8 mouse cellular contexts compared by ENCODE assay signal in genomic region chr5:33982731-33983259, GRCm38 (mm10). TPM values are rescaled to one million over a fixed set of nuclear protein-coding genes. Genes with fewer than 3 reads are reported as not detected.
DNase-seq lines count a peak whose midpoint lies in the region; ATAC-seq and TF ChIP-seq lines count a peak whose summit lies in the region.

No protein-coding gene starts in this region.

- no peaks in the 10 kb centered on the region for H3K9me3 ChIP-seq in limb, embryonic 13.5 days
- no peaks in the 10 kb centered on the region for H3K9me3 ChIP-seq in stomach, embryonic 15.5 days

- H3K27me3 ChIP-seq in thymus, adult 2 months (ENCODE audit: control insufficient read depth, insufficient read depth, low read length), result no peaks in the 10 kb centered on the region
- no peaks in the 10 kb centered on the region for H3K27me3 ChIP-seq in limb, embryonic 13.5 days
- H3K27me3 ChIP-seq in stomach, embryonic 15.5 days (replicated peaks), result no peaks in the 10 kb centered on the region; the same call in 1 of the 2 replicates

- 17% methylated on average over 26 of the region's 26 CpGs for WGBS in thymus, adult 2 months
- 5% methylated on average over 26 of the region's 26 CpGs for WGBS in limb, embryonic 13.5 days
- WGBS in stomach, embryonic 15.5 days, result 4% methylated on average over 26 of the region's 26 CpGs

- ATAC-seq in limb, embryonic 13.5 days (ENCODE audit: low FRiP score, low read depth), result peak; percentile 37
- ATAC-seq in stomach, embryonic 15.5 days (ENCODE audit: insufficient read depth, low FRiP score, low read depth), result 0 out of 2 replicates have a peak, but pooled peaks have one; percentile 4
- no peak for ATAC-seq in granulocyte monocyte progenitor cell, adult 5-6 weeks (replicated peaks; ENCODE audit: poor library complexity, severe bottlenecking)

- DNase-seq in gastrocnemius, postnatal 10 days, result peak; percentile 29
- no peak for DNase-seq in gastrocnemius, postnatal 4 days (ENCODE audit: low spot score in 2 of 2)
- no peak for DNase-seq in thymus, adult 2 months
- no peak for DNase-seq in thymus, postnatal 0 days (ENCODE audit: low spot score)
- DNase-seq in layer of hippocampus, adult 9-10 months (ENCODE audit: low spot score), result no peak

- H3K27ac ChIP-seq in thymus, adult 2 months (ENCODE audit: control insufficient read depth, insufficient read depth, low read length), result no peak overlapping the region
- no peak overlapping the region for H3K27ac ChIP-seq in limb, embryonic 13.5 days
- H3K27ac ChIP-seq in stomach, embryonic 15.5 days, result peak overlapping the region; percentile 48; the same call in 1 of the 2 replicates

- H3K9ac ChIP-seq in limb, embryonic 13.5 days, result peak overlapping the region; percentile 81
- H3K9ac ChIP-seq in stomach, embryonic 15.5 days, result peak overlapping the region; percentile 54

- peak overlapping the region; percentile 82 for H3K4me3 ChIP-seq in thymus, adult 2 months (ENCODE audit: control insufficient read depth, insufficient read depth, low read length)
- H3K4me3 ChIP-seq in limb, embryonic 13.5 days, result peak overlapping the region; percentile 84
- peak overlapping the region; percentile 85 for H3K4me3 ChIP-seq in stomach, embryonic 15.5 days (replicated peaks)

- H3K36me3 ChIP-seq in thymus, adult 2 months (ENCODE audit: control insufficient read depth, insufficient read depth, low read length), result no peaks in the 10 kb centered on the region
- H3K36me3 ChIP-seq in limb, embryonic 13.5 days, result 0 out of 2 replicates have a peak, but pooled peaks cover 12% of the 10 kb centered on the region
- H3K36me3 ChIP-seq in stomach, embryonic 15.5 days, result no peaks in the 10 kb centered on the region

- TF ChIP-seq CTCF in thymus, adult 2 months (IDR thresholded peaks at IDR 0.05; ENCODE audit: borderline replicate concordance, control insufficient read depth, extremely low read depth, insufficient read depth, low read length, poor library complexity), result no peak

- H3K4me1 ChIP-seq in thymus, adult 2 months (replicated peaks; ENCODE audit: control insufficient read depth, insufficient read depth, low read length), result peaks cover 7% of the 10 kb centered on the region
- peaks cover 18% of the 10 kb centered on the region for H3K4me1 ChIP-seq in limb, embryonic 13.5 days
- H3K4me1 ChIP-seq in stomach, embryonic 15.5 days, result peaks cover 12% of the 10 kb centered on the region

- no peak for TF ChIP-seq POLR2A in thymus, adult 2 months (IDR thresholded peaks at IDR 0.05; ENCODE audit: control insufficient read depth, extremely low read depth, insufficient read depth, low read length, poor library complexity)

- H3K4me2 ChIP-seq in limb, embryonic 13.5 days (replicated peaks), result peak overlapping the region; percentile 92
- H3K4me2 ChIP-seq in stomach, embryonic 15.5 days, result peak overlapping the region; percentile 95

RNA-seq across cellular contexts. Expression of gene Gm1673, which starts 0.4 kb away (rescaled TPM):
- 1 to 10 TPM; 2.5 to 3.2 TPM for total RNA-seq in gastrocnemius, postnatal 10 days (2021)
- 1 to 10 TPM; 5.0 to 6.9 TPM for total RNA-seq in gastrocnemius, postnatal 4 days (2021)
- 38.3 and 41.9 TPM in 2 replicates for polyA plus RNA-seq in thymus, adult 2 months (2012; rRNA removed)
- polyA plus RNA-seq in thymus, postnatal 0 days (2015; fragmentation: Nextera tagmentation; extraction: Ambion mirVana), result 43.4 and 48.0 TPM in 2 replicates
- polyA plus RNA-seq in limb, embryonic 13.5 days (2015; fragmentation: Nextera tagmentation; extraction: Ambion mirVana), result 136 and 151 TPM in 2 replicates
- polyA plus RNA-seq in stomach, embryonic 15.5 days (2015; fragmentation: Nextera tagmentation; extraction: Ambion mirVana), result 67.5 and 71.5 TPM in 2 replicates
- 2.1 and 7.4 TPM in 2 replicates for total RNA-seq in granulocyte monocyte progenitor cell, adult 5-6 weeks (2014; fragmentation: Nextera tagmentation)
- total RNA-seq in granulocyte monocyte progenitor cell, adult 5-6 weeks (2017), result 14.6 TPM in 1 of 2 replicates, not detected in the other

RNA-seq across cellular contexts. Expression of gene Nat8l, which starts 13.0 kb away (rescaled TPM):
- 1 to 10 TPM in 1 of 2 experiments, under 1 TPM in 1; 0.35 to 1.3 TPM for total RNA-seq in gastrocnemius, postnatal 10 days (2021)
- total RNA-seq in gastrocnemius, postnatal 4 days (2021), result 1 to 10 TPM in 1 of 2 experiments, under 1 TPM in 1; 0.98 to 1.8 TPM
- polyA plus RNA-seq in thymus, adult 2 months (2012; rRNA removed), result 8.3 and 12.1 TPM in 2 replicates
- 0.22 and 0.23 TPM in 2 replicates for polyA plus RNA-seq in thymus, postnatal 0 days (2015; fragmentation: Nextera tagmentation; extraction: Ambion mirVana)
- polyA plus RNA-seq in limb, embryonic 13.5 days (2015; fragmentation: Nextera tagmentation; extraction: Ambion mirVana), result 0.10 and 0.20 TPM in 2 replicates
- 0.28 and 0.32 TPM in 2 replicates for polyA plus RNA-seq in stomach, embryonic 15.5 days (2015; fragmentation: Nextera tagmentation; extraction: Ambion mirVana)
- 4.8 and 6.3 TPM in 2 replicates for total RNA-seq in granulocyte monocyte progenitor cell, adult 5-6 weeks (2014; fragmentation: Nextera tagmentation)
- total RNA-seq in granulocyte monocyte progenitor cell, adult 5-6 weeks (2017), result 1.7 and 2.2 TPM in 2 replicates

RNA-seq across cellular contexts. Expression of gene Nelfa, which starts 46.6 kb away (rescaled TPM):
- total RNA-seq in gastrocnemius, postnatal 10 days (2021), result 10 to 100 TPM; 10.5 to 14.5 TPM
- total RNA-seq in gastrocnemius, postnatal 4 days (2021), result 10 to 100 TPM; 18.6 to 22.0 TPM
- polyA plus RNA-seq in thymus, adult 2 months (2012; rRNA removed), result 85.1 and 100 TPM in 2 replicates
- polyA plus RNA-seq in thymus, postnatal 0 days (2015; fragmentation: Nextera tagmentation; extraction: Ambion mirVana), result 45.2 and 51.5 TPM in 2 replicates
- polyA plus RNA-seq in limb, embryonic 13.5 days (2015; fragmentation: Nextera tagmentation; extraction: Ambion mirVana), result 64.7 and 70.5 TPM in 2 replicates
- 47.0 and 48.9 TPM in 2 replicates for polyA plus RNA-seq in stomach, embryonic 15.5 days (2015; fragmentation: Nextera tagmentation; extraction: Ambion mirVana)
- 38.0 and 44.6 TPM in 2 replicates for total RNA-seq in granulocyte monocyte progenitor cell, adult 5-6 weeks (2014; fragmentation: Nextera tagmentation)
- 33.1 and 34.4 TPM in 2 replicates for total RNA-seq in granulocyte monocyte progenitor cell, adult 5-6 weeks (2017)
